Mouse (Mus musculus) embryonic facial prominence, embryonic 14.5 days (tissue): ENCODE data around the gene Dach1. TPM values are rescaled to one million over a fixed set of nuclear protein-coding genes. Genes with fewer than 3 reads are reported as not detected.

Source experiments
- ATAC-seq: fragments of 200-750 bp; cut with Nextera tagmentation; 2 replicates; pipeline ENCODE4 v1.8.0; 2017; ENCODE audit warnings: low read depth, moderate number of reproducible peaks, moderate TSS enrichment
- DNase-seq: peaks from one replicate; pipeline ENCODE4 v3.0.0-alpha.2; 2015; ENCODE audit warnings: low spot score
- H3K27ac ChIP-seq: fragments of 300-500 bp; sonication (generic); replicated peaks from 2 replicates; pipeline ENCODE4 v1.5.1; 2014; ENCODE audit warnings: low read depth, mild to moderate bottlenecking, low read length, moderate library complexity
- H3K27me3 ChIP-seq: fragments of 300-500 bp; sonication (generic); replicated peaks from 2 replicates; pipeline ENCODE4 v1.6.1; 2014; ENCODE audit warnings: low read length; ENCODE audit not compliant: control insufficient read depth, insufficient read depth
- H3K36me3 ChIP-seq: fragments of 300-500 bp; sonication (generic); 2 replicates; pipeline ENCODE4 v1.6.1; 2014; ENCODE audit warnings: low read length, mixed read lengths; ENCODE audit not compliant: control insufficient read depth, insufficient read depth
- H3K4me1 ChIP-seq: fragments of 300-500 bp; sonication (generic); 2 replicates; pipeline ENCODE4 v1.6.1; 2014; ENCODE audit warnings: antibody characterized with exemption, low read length; ENCODE audit not compliant: control insufficient read depth, insufficient read depth
- H3K4me2 ChIP-seq: fragments of 300-500 bp; sonication (generic); 2 replicates; pipeline ENCODE4 v1.6.1; 2014; ENCODE audit warnings: low read depth, mild to moderate bottlenecking, low read length, moderate library complexity, mixed read lengths
- H3K4me3 ChIP-seq: fragments of 300-500 bp; sonication (generic); 2 replicates; pipeline ENCODE4 v1.5.1; 2014; ENCODE audit warnings: low read depth, mild to moderate bottlenecking, low read length
- H3K9ac ChIP-seq: fragments of 300-500 bp; sonication (generic); 2 replicates; pipeline ENCODE4 v1.6.1; 2014; ENCODE audit warnings: low read depth, mild to moderate bottlenecking, low read length, moderate library complexity, mixed read lengths
- H3K9me3 ChIP-seq: fragments of 300-500 bp; sonication (generic); 2 replicates; pipeline ENCODE4 v1.6.1; 2016; ENCODE audit warnings: low read length; ENCODE audit not compliant: control insufficient read depth
- WGBS: fragments of 180-500 bp; shearing (Covaris S2); extraction: QIAGEN DNeasy Blood & Tissue Kit; methylation state at CpG from one replicate; pipeline ENCODE4 v1.1.7; 2014; 5-methylcytosine and 5-hydroxymethylcytosine counted together
- polyA plus RNA-seq: library from polyadenylated mRNA; unstranded; fragments of >200 nt; fragmentation: Nextera tagmentation; extraction: Ambion mirVana; gene quantifications from 2 replicates; pipeline ENCODE4 v1.2.1, GENCODE M21; 2014

The Dach1 gene
- polyA plus RNA-seq, 1 experiment from 2014 or later: 4.1 TPM

GRCm38 (mm10) chr14:97829865-97830264 lies 339.7 kb downstream of the Dach1 start:
- no peaks in the 10 kb centered on the region for H3K36me3 ChIP-seq
- no peaks in the 10 kb centered on the region for H3K27me3 ChIP-seq
- DNase-seq: no peak
- H3K4me2 ChIP-seq: no peak overlapping the region
- no peak overlapping the region for H3K4me3 ChIP-seq
- no peaks in the 10 kb centered on the region for H3K4me1 ChIP-seq
- H3K9me3 ChIP-seq: no peaks in the 10 kb centered on the region
- ATAC-seq: no peak
- WGBS: 75% methylated on average over 3 of the region's 3 CpGs
- H3K27ac ChIP-seq: no peak overlapping the region
- no peak overlapping the region for H3K9ac ChIP-seq

- Histone ChIP-seq H3K36me3 (no peaks in the 10 kb centered on the region), H3K27me3 (no peaks in the 10 kb centered on the region), H3K27ac (no peak overlapping the region), H3K4me3 (no peak overlapping the region), H3K4me1 (no peaks in the 10 kb centered on the region), H3K9me3 (no peaks in the 10 kb centered on the region), H3K9ac (no peak overlapping the region), H3K4me2 (no peak overlapping the region)
- ATAC-seq (no peak), DNase-seq (no peak)
- WGBS: 85% methylated on average over 7 of the region's 7 CpGs
Observed at GRCm38 (mm10) chr14:97814555-97815175, 354.9 kb downstream of the Dach1 start.

- WGBS: 74% methylated on average over 11 of the region's 11 CpGs
- no peaks in the 10 kb centered on the region for H3K4me1 ChIP-seq
- H3K27ac ChIP-seq: no peak overlapping the region
- H3K9me3 ChIP-seq: no peaks in the 10 kb centered on the region
- H3K9ac ChIP-seq: no peak overlapping the region
- ATAC-seq: no peak
- H3K27me3 ChIP-seq: no peaks in the 10 kb centered on the region
- H3K36me3 ChIP-seq: no peaks in the 10 kb centered on the region
- DNase-seq: peak; percentile 16
- H3K4me3 ChIP-seq: no peak overlapping the region
- no peak overlapping the region for H3K4me2 ChIP-seq
Observed at GRCm38 (mm10) chr14:97813557-97813956, 356.0 kb downstream of the Dach1 start.

- DNase-seq: no peak
- no peaks in the 10 kb centered on the region for H3K36me3 ChIP-seq
- WGBS: 71% methylated on average over 5 of the region's 5 CpGs
Observed at GRCm38 (mm10) chr14:97795385-97795952, 374.1 kb downstream of the Dach1 start.

GRCm38 (mm10) chr14:97774135-97774767 lies 395.3 kb downstream of the Dach1 start:
- ATAC-seq: no peak
- peaks cover 14% of the 10 kb centered on the region for H3K9me3 ChIP-seq
- H3K27me3 ChIP-seq: no peaks in the 10 kb centered on the region
- no peaks in the 10 kb centered on the region for H3K36me3 ChIP-seq
- no peak for DNase-seq
- WGBS: 89% methylated on average over 2 of the region's 2 CpGs
- no peak overlapping the region for H3K4me3 ChIP-seq
- H3K9ac ChIP-seq: no peak overlapping the region
- no peak overlapping the region for H3K4me2 ChIP-seq
- H3K4me1 ChIP-seq: no peaks in the 10 kb centered on the region
- H3K27ac ChIP-seq: no peak overlapping the region

More at GRCm38 (mm10) chr14:97795385-97795952, 374.1 kb downstream of the Dach1 start:
- no peaks in the 10 kb centered on the region for H3K27me3 ChIP-seq
- ATAC-seq: no peak
- H3K4me1 ChIP-seq: no peaks in the 10 kb centered on the region
- no peak overlapping the region for H3K4me2 ChIP-seq
- H3K27ac ChIP-seq: no peak overlapping the region
- no peak overlapping the region for H3K4me3 ChIP-seq
- H3K9me3 ChIP-seq: no peaks in the 10 kb centered on the region
- H3K9ac ChIP-seq: no peak overlapping the region

- ATAC-seq (no peak), DNase-seq (no peak)
- WGBS: 63% methylated on average over 4 of the region's 4 CpGs
- H3K4me3 ChIP-seq: no peak overlapping the region
- no peak overlapping the region for H3K4me2 ChIP-seq
- no peaks in the 10 kb centered on the region for H3K9me3 ChIP-seq
- no peaks in the 10 kb centered on the region for H3K36me3 ChIP-seq
- no peak overlapping the region for H3K9ac ChIP-seq
- no peaks in the 10 kb centered on the region for H3K4me1 ChIP-seq
- H3K27me3 ChIP-seq: no peaks in the 10 kb centered on the region
- H3K27ac ChIP-seq: no peak overlapping the region
Observed at GRCm38 (mm10) chr14:97754400-97754799, 415.2 kb downstream of the Dach1 start.

GRCm38 (mm10) chr14:97753973-97754372 lies 415.6 kb downstream of the Dach1 start:
- H3K4me2 ChIP-seq: no peak overlapping the region
- H3K9ac ChIP-seq: no peak overlapping the region
- H3K36me3 ChIP-seq: no peaks in the 10 kb centered on the region
- no peaks in the 10 kb centered on the region for H3K4me1 ChIP-seq
- ATAC-seq (no peak), DNase-seq (no peak)
- H3K27me3 ChIP-seq: no peaks in the 10 kb centered on the region
- no peak overlapping the region for H3K4me3 ChIP-seq
- no peaks in the 10 kb centered on the region for H3K9me3 ChIP-seq
- no peak overlapping the region for H3K27ac ChIP-seq
- WGBS: 89% methylated on average over 2 of the region's 2 CpGs

GRCm38 (mm10) chr14:97743252-97743651 lies 426.3 kb downstream of the Dach1 start:
- DNase-seq (no peak), ATAC-seq (no peak)
- no peak overlapping the region for H3K4me3 ChIP-seq
- H3K36me3 ChIP-seq: no peaks in the 10 kb centered on the region
- no peaks in the 10 kb centered on the region for H3K4me1 ChIP-seq
- H3K9ac ChIP-seq: no peak overlapping the region
- no peak overlapping the region for H3K4me2 ChIP-seq
- H3K9me3 ChIP-seq: no peaks in the 10 kb centered on the region
- no peaks in the 10 kb centered on the region for H3K27me3 ChIP-seq
- no peak overlapping the region for H3K27ac ChIP-seq
- 88% methylated on average over 2 of the region's 2 CpGs for WGBS

GRCm38 (mm10) chr14:97742785-97743184 lies 426.8 kb downstream of the Dach1 start:
- no peak overlapping the region for H3K27ac ChIP-seq
- H3K36me3 ChIP-seq: no peaks in the 10 kb centered on the region
- DNase-seq (no peak), ATAC-seq (no peak)
- H3K4me1 ChIP-seq: no peaks in the 10 kb centered on the region
- no peak overlapping the region for H3K4me3 ChIP-seq
- 81% methylated on average over 4 of the region's 4 CpGs for WGBS
- H3K27me3 ChIP-seq: no peaks in the 10 kb centered on the region
- H3K4me2 ChIP-seq: no peak overlapping the region
- H3K9ac ChIP-seq: no peak overlapping the region
- no peaks in the 10 kb centered on the region for H3K9me3 ChIP-seq
